Mouse (Mus musculus) adrenal gland, postnatal 0 days (tissue): ENCODE results near the gene Neurod6. TPM values are rescaled to one million over a fixed set of nuclear protein-coding genes. Genes with fewer than 3 reads are reported as not detected.

Experiments
- polyA plus RNA-seq: library from polyadenylated mRNA; unstranded; fragments of >200 nt; fragmentation: Nextera tagmentation; extraction: Ambion mirVana; gene quantifications from 2 replicates; pipeline ENCODE4 v1.2.1, GENCODE M21; 2015

The Neurod6 gene
- polyA plus RNA-seq, result not detected in 2 replicates

DNA sequence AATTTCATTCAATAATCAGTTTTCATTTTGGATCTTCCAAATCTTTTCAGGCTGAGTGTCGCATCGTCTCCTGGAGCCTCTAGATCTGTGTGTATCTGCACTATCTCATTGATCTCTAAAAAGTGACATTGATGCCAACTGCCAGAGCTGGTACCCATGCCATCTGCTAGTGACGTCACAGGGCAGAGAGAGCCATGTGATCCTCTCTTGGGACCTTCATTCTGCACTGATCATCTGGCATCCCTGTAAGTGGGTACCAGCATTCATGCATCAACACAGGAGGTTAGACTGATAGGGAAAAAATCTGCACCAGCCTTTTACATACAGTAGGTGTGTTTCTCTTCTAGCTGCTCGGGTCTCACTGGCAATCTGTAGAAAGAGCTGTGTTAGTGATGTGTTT is at the start of gene Neurod6:
Gene Neurod6, minus strand, starts transcription at position 290 of the 400 bp plus-strand sequence.

Other genes with a start within 250 kb of the Neurod6 start
- 12.9 and 15.9 TPM in 2 replicates for gene Adcyap1r1, start 229.3 kb downstream of the Neurod6 start, polyA plus RNA-seq
- gene Itprid1, start 155.6 kb upstream of the Neurod6 start, polyA plus RNA-seq, result not detected in 2 replicates